Mouse (Mus musculus) intestine, embryonic 14.5 days (tissue): ENCODE results near the gene Pex11g. TPM values are rescaled to one million over a fixed set of nuclear protein-coding genes. Genes with fewer than 3 reads are reported as not detected.

ENCODE experiments used
- ATAC-seq: fragments of 200-750 bp; cut with Nextera tagmentation; replicated peaks from 2 replicates; pipeline ENCODE4 v1.8.0; 2017; ENCODE audit warnings: low read depth, moderate number of reproducible peaks, moderate TSS enrichment, moderate library complexity; ENCODE audit not compliant: low FRiP score, low TSS enrichment
- DNase-seq: peaks from one replicate; pipeline ENCODE4 v3.0.0-alpha.2; 2018; ENCODE audit warnings: low spot score
- H3K27ac ChIP-seq: fragments of 300-500 bp; sonication (generic); 2 replicates; pipeline ENCODE4 v1.5.1; 2014; ENCODE audit warnings: low read depth, mild to moderate bottlenecking, control low read depth
- H3K27me3 ChIP-seq: fragments of 300-500 bp; sonication (generic); replicated peaks from 2 replicates; pipeline ENCODE4 v1.6.1; 2014; ENCODE audit warnings: low read length, control low read depth; ENCODE audit not compliant: control insufficient read depth, insufficient read depth
- H3K36me3 ChIP-seq: fragments of 300-500 bp; sonication (generic); 2 replicates; pipeline ENCODE4 v1.6.1; 2014; ENCODE audit warnings: low read length, control low read depth; ENCODE audit not compliant: control insufficient read depth, insufficient read depth
- H3K4me1 ChIP-seq: fragments of 300-500 bp; sonication (generic); replicated peaks from 2 replicates; pipeline ENCODE4 v1.6.1; 2014; ENCODE audit warnings: low read length, control low read depth, mixed read lengths; ENCODE audit not compliant: control insufficient read depth, insufficient read depth
- H3K4me2 ChIP-seq: fragments of 300-500 bp; sonication (generic); 2 replicates; pipeline ENCODE4 v1.6.1; 2014; ENCODE audit warnings: low read length
- H3K4me3 ChIP-seq: fragments of 300-500 bp; sonication (generic); 2 replicates; pipeline ENCODE4 v1.5.1; 2014; ENCODE audit warnings: low read depth, low read length, control low read depth, mixed read lengths
- H3K9ac ChIP-seq: fragments of 300-500 bp; sonication (generic); 2 replicates; pipeline ENCODE4 v1.6.1; 2014; ENCODE audit warnings: mild to moderate bottlenecking, low read length
- H3K9me3 ChIP-seq: fragments of 300-500 bp; sonication (generic); 2 replicates; pipeline ENCODE4 v1.6.1; 2016; ENCODE audit warnings: low read length, control low read depth; ENCODE audit not compliant: control insufficient read depth
- WGBS: fragments of 180-500 bp; shearing (Covaris S2); extraction: QIAGEN DNeasy Blood & Tissue Kit; methylation state at CpG from one replicate; pipeline ENCODE4 v1.1.7; 2014; 5-methylcytosine and 5-hydroxymethylcytosine counted together
- polyA plus RNA-seq: library from polyadenylated mRNA; unstranded; fragments of >200 nt; fragmentation: Nextera tagmentation; extraction: Ambion mirVana; gene quantifications from 2 replicates; pipeline ENCODE4 v1.2.1, GENCODE M21; 2014

The Pex11g gene
- polyA plus RNA-seq, 1 experiment from 2014 or later = 5.1 TPM

- no peak for DNase-seq
- no peaks in the 10 kb centered on the region for H3K27me3 ChIP-seq
- H3K4me3 ChIP-seq = no peak overlapping the region
- no peak for ATAC-seq
- H3K9ac ChIP-seq = no peak overlapping the region
- peaks cover 7% of the 10 kb centered on the region for H3K4me1 ChIP-seq
- H3K4me2 ChIP-seq = no peak overlapping the region
- 91% methylated on average over 6 of the region's 6 CpGs for WGBS
- H3K36me3 ChIP-seq = no peaks in the 10 kb centered on the region
- H3K27ac ChIP-seq = no peak overlapping the region
- H3K9me3 ChIP-seq = no peaks in the 10 kb centered on the region
These were observed 51.8 kb downstream of the Pex11g start for GRCm38 (mm10) chr8:3415661-3416060.

- Histone ChIP-seq H3K27ac (no peak overlapping the region), H3K27me3 (no peaks in the 10 kb centered on the region), H3K4me1 (peaks cover 7% of the 10 kb centered on the region), H3K9ac (no peak overlapping the region), H3K9me3 (no peaks in the 10 kb centered on the region), H3K4me3 (no peak overlapping the region), H3K36me3 (no peaks in the 10 kb centered on the region), H3K4me2 (no peak overlapping the region)
- DNase-seq (no peak), ATAC-seq (no peak)
- 78% methylated on average over 4 of the region's 4 CpGs for WGBS
These were observed 52.2 kb downstream of the Pex11g start for GRCm38 (mm10) chr8:3415259-3415658.

GRCm38 (mm10) chr8:3414639-3415190 is 52.8 kb downstream of the Pex11g start:
- 69% methylated on average over 6 of the region's 6 CpGs for WGBS
- Histone ChIP-seq H3K9me3 (no peaks in the 10 kb centered on the region), H3K4me2 (no peak overlapping the region), H3K36me3 (no peaks in the 10 kb centered on the region), H3K4me1 (peaks cover 7% of the 10 kb centered on the region), H3K9ac (no peak overlapping the region), H3K27ac (no peak overlapping the region), H3K27me3 (no peaks in the 10 kb centered on the region), H3K4me3 (no peak overlapping the region)
- no peak for ATAC-seq
- DNase-seq = no peak

GRCm38 (mm10) chr8:3412816-3413215 is 54.7 kb downstream of the Pex11g start:
- H3K27me3 ChIP-seq = no peaks in the 10 kb centered on the region
- no peak for DNase-seq
- ATAC-seq = no peak
- H3K4me2 ChIP-seq = no peak overlapping the region
- peaks cover 5% of the 10 kb centered on the region for H3K4me1 ChIP-seq
- WGBS = 94% methylated on average over 1 of the region's 1 CpGs
- no peak overlapping the region for H3K4me3 ChIP-seq
- no peak overlapping the region for H3K27ac ChIP-seq
- H3K9ac ChIP-seq = no peak overlapping the region
- no peaks in the 10 kb centered on the region for H3K36me3 ChIP-seq
- H3K9me3 ChIP-seq = no peaks in the 10 kb centered on the region

- WGBS = 75% methylated on average over 7 of the region's 7 CpGs
- peak; percentile 45; the same call in 1 of the 2 replicates for ATAC-seq
These were observed 55.6 kb downstream of the Pex11g start for GRCm38 (mm10) chr8:3411901-3412301.

GRCm38 (mm10) chr8:3411085-3411484 is 56.4 kb downstream of the Pex11g start:
- DNase-seq (no peak), ATAC-seq (no peak)
- H3K36me3 ChIP-seq = 0 out of 2 replicates have a peak, but pooled peaks cover 3% of the 10 kb centered on the region
- WGBS = 89% methylated on average over 2 of the region's 2 CpGs
- H3K4me3 ChIP-seq = no peak overlapping the region
- H3K4me1 ChIP-seq = no peaks in the 10 kb centered on the region; the same call in 1 of the 2 replicates
- H3K4me2 ChIP-seq = no peak overlapping the region
- H3K9ac ChIP-seq = no peak overlapping the region
- H3K9me3 ChIP-seq = no peaks in the 10 kb centered on the region
- no peak overlapping the region for H3K27ac ChIP-seq
- no peaks in the 10 kb centered on the region for H3K27me3 ChIP-seq

More at GRCm38 (mm10) chr8:3411901-3412301, 55.6 kb downstream of the Pex11g start:
- Histone ChIP-seq H3K36me3 (0 out of 2 replicates have a peak, but pooled peaks cover 3% of the 10 kb centered on the region), H3K4me3 (no peak overlapping the region), H3K4me1 (no peaks in the 10 kb centered on the region; the same call in 1 of the 2 replicates), H3K9ac (no peak overlapping the region), H3K27ac (peak overlapping the region; percentile 24; the same call in 1 of the 2 replicates), H3K27me3 (no peaks in the 10 kb centered on the region), H3K4me2 (no peak overlapping the region), H3K9me3 (no peaks in the 10 kb centered on the region)
- no peak for DNase-seq

GRCm38 (mm10) chr8:3407417-3407816 is 60.1 kb downstream of the Pex11g start:
- WGBS = 84% methylated on average over 3 of the region's 3 CpGs
- ATAC-seq = no peak
- H3K9ac ChIP-seq = no peak overlapping the region

More at GRCm38 (mm10) chr8:3407417-3407816, 60.1 kb downstream of the Pex11g start:
- Histone ChIP-seq H3K4me1 (no peaks in the 10 kb centered on the region; the same call in 1 of the 2 replicates), H3K4me3 (no peak overlapping the region), H3K27me3 (no peaks in the 10 kb centered on the region), H3K9me3 (no peaks in the 10 kb centered on the region), H3K27ac (no peak overlapping the region), H3K36me3 (peaks cover 5% of the 10 kb centered on the region; the same call in 1 of the 2 replicates), H3K4me2 (no peak overlapping the region)
- DNase-seq = no peak
